Mouse (Mus musculus): ENCODE results near the gene Gng2.

GRCm38 (mm10) chr14:19985107-19985911, 7.9 kb upstream of the Gng2 start:
- TF ChIP-seq POLR2A (IDR thresholded peaks at IDR 0.05; ENCODE audit: low read depth, low read length) (no peak), CTCF (IDR thresholded peaks at IDR 0.05; ENCODE audit: extremely low read depth, insufficient read length, insufficient replicate concordance, low read depth, low read length) (no peak)

Data from small intestine, adult 2 months (tissue).